Mouse (Mus musculus): Measurements from ENCODE around the gene Wdr82. TPM values are rescaled to one million over a fixed set of nuclear protein-coding genes. Genes with fewer than 3 reads are reported as not detected.

Wdr82 gene
- total RNA-seq, 1 experiment, result 95.8 TPM

- Histone ChIP-seq H3K9me3 (ENCODE audit: control insufficient read depth, insufficient read depth, low read depth, low read length) (no peaks in the 10 kb centered on the region), H3K4me3 (ENCODE audit: insufficient read depth in 1 of 2, low read depth in 1 of 2, low read length in 2 of 2, poor library complexity in 1 of 2, severe bottlenecking in 1 of 2) (no peak overlapping the region), H3K27ac (ENCODE audit: insufficient read depth, low read depth, low read length, poor library complexity, severe bottlenecking) (no peak overlapping the region), H3K9ac (ENCODE audit: insufficient read depth, low read depth, low read length, poor library complexity, severe bottlenecking) (no peak overlapping the region), H3K36me3 (ENCODE audit: control insufficient read depth, insufficient read depth, low read length, poor library complexity, severe bottlenecking) (peaks cover 27% of the 10 kb centered on the region), H3K4me1 (ENCODE audit: control insufficient read depth in 2 of 2, insufficient read depth in 2 of 2, low read length in 2 of 2, poor library complexity in 1 of 2) (peaks cover 0 to 8% of the 10 kb centered on the region in 2 experiments; a peak in 1 of 4 replicates)
- no peak for TF ChIP-seq MAFK (IDR thresholded peaks at IDR 0.05; ENCODE audit: insufficient read depth, low read depth, low read length)
- TF ChIP-seq ZNF384 (IDR thresholded peaks at IDR 0.05; ENCODE audit: low read depth, low read length), result no peak
- no peak for TF ChIP-seq ZC3H11A (IDR thresholded peaks at IDR 0.05; ENCODE audit: borderline replicate concordance, low read depth, low read length)
- no peak for TF ChIP-seq HCFC1 (IDR thresholded peaks at IDR 0.05; ENCODE audit: borderline replicate concordance, insufficient read depth, low read length)
- TF ChIP-seq CHD2 (IDR thresholded peaks at IDR 0.05; ENCODE audit: low read depth, low read length), result no peak
- in situ Hi-C loops (cut with MboI; ENCODE audit: low sequenced_read_pairs in 2 of 2, unreplicated experiment in 2 of 2), result no loop called here
- no peak for DNase-seq (ENCODE audit: low read depth, low spot score)
Observed at GRCm38 (mm10) chr9:106197732-106198131, 27.0 kb downstream of the Wdr82 start.

- TF ChIP-seq CHD2 (IDR thresholded peaks at IDR 0.05; ENCODE audit: low read depth, low read length), result no peak
- TF ChIP-seq MAFK (IDR thresholded peaks at IDR 0.05; ENCODE audit: insufficient read depth, low read depth, low read length), result no peak
- no peak for TF ChIP-seq ZNF384 (IDR thresholded peaks at IDR 0.05; ENCODE audit: low read depth, low read length)
- TF ChIP-seq HCFC1 (IDR thresholded peaks at IDR 0.05; ENCODE audit: borderline replicate concordance, insufficient read depth, low read length), result no peak
- no peak for TF ChIP-seq ZC3H11A (IDR thresholded peaks at IDR 0.05; ENCODE audit: borderline replicate concordance, low read depth, low read length)
- in situ Hi-C loops (cut with MboI; ENCODE audit: low sequenced_read_pairs in 2 of 2, unreplicated experiment in 2 of 2), result no loop called here
- Histone ChIP-seq H3K4me1 (ENCODE audit: control insufficient read depth in 2 of 2, insufficient read depth in 2 of 2, low read length in 2 of 2, poor library complexity in 1 of 2) (peaks cover 0 to 9% of the 10 kb centered on the region in 2 experiments; a peak in 1 of 4 replicates), H3K27ac (ENCODE audit: insufficient read depth, low read depth, low read length, poor library complexity, severe bottlenecking) (peak overlapping the region; percentile 54), H3K9ac (ENCODE audit: insufficient read depth, low read depth, low read length, poor library complexity, severe bottlenecking) (peak overlapping the region; percentile 89), H3K36me3 (ENCODE audit: control insufficient read depth, insufficient read depth, low read length, poor library complexity, severe bottlenecking) (peaks cover 23% of the 10 kb centered on the region), H3K4me3 (ENCODE audit: insufficient read depth in 1 of 2, low read depth in 1 of 2, low read length in 2 of 2, poor library complexity in 1 of 2, severe bottlenecking in 1 of 2) (peak overlapping the region; percentile 73 to 92), H3K9me3 (ENCODE audit: control insufficient read depth, insufficient read depth, low read depth, low read length) (no peaks in the 10 kb centered on the region)
- no peak for DNase-seq (ENCODE audit: low read depth, low spot score)
Observed at GRCm38 (mm10) chr9:106198962-106199458, 28.3 kb downstream of the Wdr82 start.

GRCm38 (mm10) chr9:106199535-106200272 is 29.0 kb downstream of the Wdr82 start, which contains the start of gene Ppm1m:
Gene Ppm1m (minus strand): TSS chr9:106199746.
- TF ChIP-seq ZNF384 (IDR thresholded peaks at IDR 0.05; ENCODE audit: low read depth, low read length) (no peak), CHD2 (IDR thresholded peaks at IDR 0.05; ENCODE audit: low read depth, low read length) (no peak), MAFK (IDR thresholded peaks at IDR 0.05; ENCODE audit: insufficient read depth, low read depth, low read length) (no peak), HCFC1 (IDR thresholded peaks at IDR 0.05; ENCODE audit: borderline replicate concordance, insufficient read depth, low read length) (no peak), ZC3H11A (IDR thresholded peaks at IDR 0.05; ENCODE audit: borderline replicate concordance, low read depth, low read length) (no peak)
- no peak for DNase-seq (ENCODE audit: low read depth, low spot score)
- in situ Hi-C loops (cut with MboI; ENCODE audit: low sequenced_read_pairs in 2 of 2, unreplicated experiment in 2 of 2), result no loop called here
- peaks cover 0 to 16% of the 10 kb centered on the region in 2 experiments; a peak in 1 of 4 replicates for H3K4me1 ChIP-seq (ENCODE audit: control insufficient read depth in 2 of 2, insufficient read depth in 2 of 2, low read length in 2 of 2, poor library complexity in 1 of 2)
- H3K36me3 ChIP-seq (ENCODE audit: control insufficient read depth, insufficient read depth, low read length, poor library complexity, severe bottlenecking), result peaks cover 26% of the 10 kb centered on the region
- peak within 1 kb of the TSS; percentile 54 for H3K27ac ChIP-seq (ENCODE audit: insufficient read depth, low read depth, low read length, poor library complexity, severe bottlenecking)
- peak within 1 kb of the TSS; percentile 89 for H3K9ac ChIP-seq (ENCODE audit: insufficient read depth, low read depth, low read length, poor library complexity, severe bottlenecking)
- no peaks in the 10 kb centered on the region for H3K9me3 ChIP-seq (ENCODE audit: control insufficient read depth, insufficient read depth, low read depth, low read length)
- H3K4me3 ChIP-seq (ENCODE audit: insufficient read depth in 1 of 2, low read depth in 1 of 2, low read length in 2 of 2, poor library complexity in 1 of 2, severe bottlenecking in 1 of 2), result peak within 1 kb of the TSS; percentile 73 to 92

- Histone ChIP-seq H3K9me3 (ENCODE audit: control insufficient read depth, insufficient read depth, low read depth, low read length) (no peaks in the 10 kb centered on the region), H3K4me1 (ENCODE audit: control insufficient read depth in 2 of 2, insufficient read depth in 2 of 2, low read length in 2 of 2, poor library complexity in 1 of 2) (peaks cover 2 to 25% of the 10 kb centered on the region in 2 experiments; a peak in 3 of 4 replicates), H3K27ac (ENCODE audit: insufficient read depth, low read depth, low read length, poor library complexity, severe bottlenecking) (no peak overlapping the region), H3K36me3 (ENCODE audit: control insufficient read depth, insufficient read depth, low read length, poor library complexity, severe bottlenecking) (peaks cover 16% of the 10 kb centered on the region; the same call in 1 of the 2 replicates), H3K4me3 (ENCODE audit: insufficient read depth in 1 of 2, low read depth in 1 of 2, low read length in 2 of 2, poor library complexity in 1 of 2, severe bottlenecking in 1 of 2) (peak overlapping the region; percentile 74 to 94), H3K9ac (ENCODE audit: insufficient read depth, low read depth, low read length, poor library complexity, severe bottlenecking) (no peak overlapping the region)
- no peak for DNase-seq (ENCODE audit: low read depth, low spot score)
- in situ Hi-C loops (cut with MboI; ENCODE audit: low sequenced_read_pairs in 2 of 2, unreplicated experiment in 2 of 2), result no loop called here
- TF ChIP-seq HCFC1 (IDR thresholded peaks at IDR 0.05; ENCODE audit: borderline replicate concordance, insufficient read depth, low read length), result no peak
- no peak for TF ChIP-seq ZNF384 (IDR thresholded peaks at IDR 0.05; ENCODE audit: low read depth, low read length)
- peak; percentile 96 for TF ChIP-seq MAFK (IDR thresholded peaks at IDR 0.05; ENCODE audit: insufficient read depth, low read depth, low read length)
- no peak for TF ChIP-seq ZC3H11A (IDR thresholded peaks at IDR 0.05; ENCODE audit: borderline replicate concordance, low read depth, low read length)
Observed at GRCm38 (mm10) chr9:106201895-106202294, 31.2 kb downstream of the Wdr82 start.

Data from ES-E14 (cell line).